Mouse (Mus musculus) liver, postnatal 0 days (tissue): Measurements from ENCODE around the gene Sdhd. TPM values are rescaled to one million over a fixed set of nuclear protein-coding genes. Genes with fewer than 3 reads are reported as not detected.

Source experiments
- ATAC-seq: fragments of 200-750 bp; cut with Nextera tagmentation; 2 replicates; pipeline ENCODE4 v1.8.0; 2017; ENCODE audit warnings: mild to moderate bottlenecking, moderate library complexity
- DNase-seq: peaks from one replicate; pipeline ENCODE4 v3.0.0-alpha.2; 2016
- H3K27ac ChIP-seq: fragments of 300-500 bp; sonication (generic); 2 replicates; pipeline ENCODE4 v1.5.1; 2014; ENCODE audit warnings: antibody characterized with exemption, moderate library complexity, mild to moderate bottlenecking, low read depth
- H3K27me3 ChIP-seq: fragments of 300-500 bp; sonication (generic); 2 replicates; pipeline ENCODE4 v1.6.1; 2014; ENCODE audit warnings: low read length, control low read depth, mixed read lengths; ENCODE audit not compliant: insufficient read depth
- H3K36me3 ChIP-seq: fragments of 300-500 bp; sonication (generic); replicated peaks from 2 replicates; pipeline ENCODE4 v1.6.1; 2014; ENCODE audit warnings: mild to moderate bottlenecking, control low read depth, low read length, moderate library complexity, mixed read lengths; ENCODE audit not compliant: insufficient read depth
- H3K4me1 ChIP-seq: fragments of 300-500 bp; sonication (generic); 2 replicates; pipeline ENCODE4 v1.6.1; 2014; ENCODE audit warnings: antibody characterized with exemption, mild to moderate bottlenecking, control low read depth; ENCODE audit not compliant: insufficient read depth
- H3K4me2 ChIP-seq: fragments of 300-500 bp; sonication (generic); 2 replicates; pipeline ENCODE4 v1.6.1; 2014; ENCODE audit warnings: low read depth, mild to moderate bottlenecking, low read length, moderate library complexity, mixed read lengths
- H3K4me3 ChIP-seq: fragments of 300-500 bp; sonication (generic); 2 replicates; pipeline ENCODE4 v1.5.1; 2014; ENCODE audit warnings: low read depth, low read length
- H3K9ac ChIP-seq: fragments of 300-500 bp; sonication (generic); replicated peaks from 2 replicates; pipeline ENCODE4 v1.6.1; 2014; ENCODE audit warnings: mild to moderate bottlenecking, moderate library complexity
- H3K9me3 ChIP-seq: fragments of 300-500 bp; sonication (generic); 2 replicates; pipeline ENCODE4 v1.6.1; 2016; ENCODE audit warnings: mild to moderate bottlenecking, control low read depth, low read length, mixed read lengths
- CTCF ChIP-seq: sonication (generic); IDR thresholded peaks from 2 replicates; pipeline ENCODE4 v1.5.1; 2016; ENCODE audit warnings: antibody characterized with exemption, low read depth
- EP300 ChIP-seq: IDR thresholded peaks from 2 replicates; pipeline ENCODE4 v1.6.1; 2016; ENCODE audit warnings: antibody characterized with exemption, low read depth, mild to moderate bottlenecking
- WGBS: fragments of 180-500 bp; shearing (Covaris S2); extraction: QIAGEN DNeasy Blood & Tissue Kit; methylation state at CpG from one replicate; pipeline ENCODE4 v1.1.7; 2014; ENCODE audit not compliant: insufficient replicate concordance; 5-methylcytosine and 5-hydroxymethylcytosine counted together
- polyA plus RNA-seq: library from polyadenylated mRNA; unstranded; fragments of >200 nt; fragmentation: Nextera tagmentation; extraction: Ambion mirVana; gene quantifications from 2 replicates; pipeline ENCODE4 v1.2.1, GENCODE M21; 2015

The Sdhd gene
- polyA plus RNA-seq, 1 experiment from 2014 or later: 476 TPM

GRCm38 (mm10) chr9:50617794-50618330, 14.2 kb upstream of the Sdhd start:
- Histone ChIP-seq H3K36me3 (peaks cover 21% of the 10 kb centered on the region), H3K27ac (no peak overlapping the region), H3K9ac (no peak overlapping the region), H3K4me3 (peak overlapping the region; percentile 99), H3K27me3 (no peaks in the 10 kb centered on the region), H3K9me3 (no peaks in the 10 kb centered on the region), H3K4me2 (peak overlapping the region; percentile 94), H3K4me1 (peaks cover 11% of the 10 kb centered on the region)
- WGBS: 56% methylated on average over 9 of the region's 9 CpGs
- ATAC-seq (no peak), DNase-seq (no peak)
- TF ChIP-seq EP300 (no peak), CTCF (no peak)

- peaks cover 11% of the 10 kb centered on the region for H3K4me1 ChIP-seq
- peak within 1 kb of the TSS; percentile 99 for H3K27ac ChIP-seq
- ATAC-seq: peak; percentile 93
- TF ChIP-seq CTCF: peak; percentile 26; the same call in 1 of the 2 replicates
- TF ChIP-seq EP300: no peak
- no peaks in the 10 kb centered on the region for H3K27me3 ChIP-seq
- WGBS: under 1% methylated on average over 79 of the region's 81 CpGs
- peak; percentile 91 for DNase-seq
- peaks cover 28% of the 10 kb centered on the region for H3K36me3 ChIP-seq
- H3K9ac ChIP-seq: peak within 1 kb of the TSS; percentile 99
- peak within 1 kb of the TSS; percentile 99 for H3K4me3 ChIP-seq
- no peaks in the 10 kb centered on the region for H3K9me3 ChIP-seq
- H3K4me2 ChIP-seq: peak within 1 kb of the TSS; percentile 94
Observed at GRCm38 (mm10) chr9:50616766-50617603, 13.4 kb upstream of the Sdhd start, which contains the start of the genes Pih1d2 and Nkapd1. Gene Pih1d2, plus strand, starts transcription at chr9:50617321. Gene Nkapd1, minus strand, starts transcription at chr9:50617464.

- H3K36me3 ChIP-seq: peaks cover 34% of the 10 kb centered on the region
- no peak for TF ChIP-seq CTCF
- H3K4me1 ChIP-seq: peaks cover 11% of the 10 kb centered on the region
- peak overlapping the region; percentile 99 for H3K9ac ChIP-seq
- 32% methylated on average over 11 of the region's 11 CpGs for WGBS
- H3K27ac ChIP-seq: peak overlapping the region; percentile 99
- peak overlapping the region; percentile 94 for H3K4me2 ChIP-seq
- DNase-seq (no peak), ATAC-seq (no peak)
- H3K9me3 ChIP-seq: no peaks in the 10 kb centered on the region
- peak overlapping the region; percentile 99 for H3K4me3 ChIP-seq
- H3K27me3 ChIP-seq: no peaks in the 10 kb centered on the region
Observed at GRCm38 (mm10) chr9:50616161-50616560, 12.5 kb upstream of the Sdhd start.

- Histone ChIP-seq H3K27me3 (no peaks in the 10 kb centered on the region), H3K9me3 (no peaks in the 10 kb centered on the region), H3K27ac (no peak overlapping the region), H3K4me1 (peaks cover 9% of the 10 kb centered on the region), H3K36me3 (peaks cover 58% of the 10 kb centered on the region), H3K4me3 (no peak overlapping the region), H3K9ac (no peak overlapping the region), H3K4me2 (no peak overlapping the region)
- DNase-seq: no peak
- TF ChIP-seq CTCF (no peak), EP300 (no peak)
- WGBS: 84% methylated on average over 4 of the region's 4 CpGs
- ATAC-seq: no peak
Observed at GRCm38 (mm10) chr9:50612115-50612514, 8.5 kb upstream of the Sdhd start.

GRCm38 (mm10) chr9:50604338-50604737, 726 bp upstream of the Sdhd start:
- WGBS: 3% methylated on average over 6 of the region's 6 CpGs

GRCm38 (mm10) chr9:50603998-50604324, 349 bp upstream of the Sdhd start:
- Histone ChIP-seq H3K36me3 (peaks cover 33% of the 10 kb centered on the region), H3K27ac (peak overlapping the region; percentile 86), H3K4me1 (peaks cover 27% of the 10 kb centered on the region), H3K27me3 (no peaks in the 10 kb centered on the region), H3K4me2 (peak overlapping the region; percentile 92), H3K9me3 (no peaks in the 10 kb centered on the region), H3K4me3 (peak overlapping the region; percentile 92), H3K9ac (peak overlapping the region; percentile 93)
- under 1% methylated on average over 24 of the region's 24 CpGs for WGBS
- peak; percentile 73 for ATAC-seq
- no peak for DNase-seq
- TF ChIP-seq CTCF (peak; percentile 51), EP300 (no peak)

More at GRCm38 (mm10) chr9:50604338-50604737, 726 bp upstream of the Sdhd start:
- no peak for DNase-seq
- Histone ChIP-seq H3K4me1 (peaks cover 27% of the 10 kb centered on the region), H3K9me3 (no peaks in the 10 kb centered on the region), H3K4me3 (peak overlapping the region; percentile 92), H3K4me2 (peak overlapping the region; percentile 92), H3K36me3 (peaks cover 33% of the 10 kb centered on the region), H3K27me3 (no peaks in the 10 kb centered on the region), H3K9ac (peak overlapping the region; percentile 93), H3K27ac (peak overlapping the region; percentile 86)
- ATAC-seq: peak; percentile 7; the same call in 1 of the 2 replicates
- TF ChIP-seq CTCF: no peak
- TF ChIP-seq EP300: no peak
